Mouse (Mus musculus) lung, embryonic 16.5 days (tissue): ENCODE measurements at regions not wholly inside any gene's neighbourhood (a gene's known extent, or its start where the extent isn't known, plus 50 kb on each side); places are given as distances from the start of the nearest gene placed in this dataset.

Experiments used
- ATAC-seq: fragments of 200-750 bp; cut with Nextera tagmentation; 2 replicates; pipeline ENCODE4 v1.8.0; 2017; ENCODE audit warnings: low read depth, mild to moderate bottlenecking, moderate library complexity
- H3K27ac ChIP-seq: fragments of 300-500 bp; sonication (generic); 2 replicates; pipeline ENCODE4 v1.5.1; 2014; ENCODE audit warnings: mild to moderate bottlenecking, control low read depth, low read length
- H3K27me3 ChIP-seq: fragments of 300-500 bp; sonication (generic); 2 replicates; pipeline ENCODE4 v1.6.1; 2014; ENCODE audit warnings: low read depth, low read length, mixed read lengths; ENCODE audit not compliant: control insufficient read depth, insufficient read depth
- H3K36me3 ChIP-seq: fragments of 300-500 bp; sonication (generic); 2 replicates; pipeline ENCODE4 v1.6.1; 2014; ENCODE audit warnings: low read length; ENCODE audit not compliant: control insufficient read depth, insufficient read depth
- H3K4me1 ChIP-seq: fragments of 300-500 bp; sonication (generic); replicated peaks from 2 replicates; pipeline ENCODE4 v1.6.1; 2014; ENCODE audit warnings: low read length, mixed read lengths; ENCODE audit not compliant: control insufficient read depth, insufficient read depth
- H3K4me2 ChIP-seq: fragments of 300-500 bp; sonication (generic); 2 replicates; pipeline ENCODE4 v1.6.1; 2014; ENCODE audit warnings: low read depth, low read length, control low read depth
- H3K4me3 ChIP-seq: fragments of 300-500 bp; sonication (generic); 2 replicates; pipeline ENCODE4 v1.5.1; 2014; ENCODE audit warnings: mild to moderate bottlenecking, low read length, control low read depth
- H3K9ac ChIP-seq: fragments of 300-500 bp; sonication (generic); 2 replicates; pipeline ENCODE4 v1.6.1; 2014; ENCODE audit warnings: low read length, control low read depth
- H3K9me3 ChIP-seq: fragments of 300-500 bp; sonication (generic); 2 replicates; pipeline ENCODE4 v1.6.1; 2016; ENCODE audit warnings: low read length; ENCODE audit not compliant: control insufficient read depth
- WGBS: fragments of 180-500 bp; shearing (Covaris S2); extraction: QIAGEN DNeasy Blood & Tissue Kit; methylation state at CpG from one replicate; pipeline ENCODE4 v1.1.7; 2014; 5-methylcytosine and 5-hydroxymethylcytosine counted together

DNA sequence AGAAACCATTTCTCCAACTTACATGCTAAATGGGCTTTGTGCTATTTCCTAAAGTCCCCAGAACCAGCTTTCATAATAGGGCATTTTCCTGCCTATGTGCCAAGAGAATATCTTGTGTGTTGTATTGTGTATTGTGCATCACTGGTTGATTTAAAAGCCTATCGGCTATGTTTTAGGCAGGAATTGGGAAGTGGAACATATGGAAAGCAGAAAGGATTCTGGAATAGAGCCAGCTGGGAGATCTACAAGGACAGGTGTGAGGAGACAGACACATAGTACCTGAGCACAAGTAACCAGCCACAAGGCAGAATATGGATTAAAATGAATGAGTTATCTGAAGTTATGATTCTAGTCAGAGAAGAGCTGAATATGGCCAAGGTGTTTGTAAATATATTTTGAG, 236.0 kb downstream of the 1190002N15Rik start:
- no peaks in the 10 kb centered on the region for H3K36me3 ChIP-seq
- WGBS = 91% methylated on average over 1 of the region's 1 CpGs
- H3K4me3 ChIP-seq = no peak overlapping the region
- H3K4me1 ChIP-seq = no peaks in the 10 kb centered on the region
- H3K27me3 ChIP-seq = no peaks in the 10 kb centered on the region
- H3K9me3 ChIP-seq = no peaks in the 10 kb centered on the region
- no peak overlapping the region for H3K9ac ChIP-seq
- no peak overlapping the region for H3K4me2 ChIP-seq
- ATAC-seq = no peak
- no peak overlapping the region for H3K27ac ChIP-seq

DNA sequence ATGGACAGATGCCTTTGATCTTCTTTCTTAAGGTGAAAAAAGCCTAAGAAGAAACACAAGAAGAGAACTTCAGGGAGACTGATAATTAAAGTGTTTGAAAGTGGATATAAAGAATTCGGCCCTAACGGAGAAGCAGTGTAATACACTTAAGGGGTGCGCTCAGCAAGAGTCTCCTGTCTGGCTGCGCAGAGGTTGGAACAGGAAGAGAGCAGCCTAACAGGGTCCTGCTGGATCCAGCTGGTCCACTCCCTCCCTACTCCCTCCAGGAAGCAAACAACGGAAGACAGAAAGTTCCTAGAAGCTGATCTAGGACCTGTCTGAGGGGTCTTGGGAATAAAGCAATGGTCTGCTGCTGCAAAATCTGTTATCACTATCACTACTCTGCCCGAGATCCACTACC, 242.4 kb downstream of the 1190002N15Rik start:
- no peaks in the 10 kb centered on the region for H3K36me3 ChIP-seq
- 17% methylated on average over 6 of the region's 6 CpGs for WGBS
- no peak overlapping the region for H3K9ac ChIP-seq
- no peaks in the 10 kb centered on the region for H3K27me3 ChIP-seq
- H3K4me3 ChIP-seq = no peak overlapping the region
- H3K4me2 ChIP-seq = no peak overlapping the region
- no peaks in the 10 kb centered on the region for H3K9me3 ChIP-seq
- no peak overlapping the region for H3K27ac ChIP-seq
- no peak for ATAC-seq
- 0 out of 2 replicates have a peak, but pooled peaks cover 3% of the 10 kb centered on the region for H3K4me1 ChIP-seq

DNA sequence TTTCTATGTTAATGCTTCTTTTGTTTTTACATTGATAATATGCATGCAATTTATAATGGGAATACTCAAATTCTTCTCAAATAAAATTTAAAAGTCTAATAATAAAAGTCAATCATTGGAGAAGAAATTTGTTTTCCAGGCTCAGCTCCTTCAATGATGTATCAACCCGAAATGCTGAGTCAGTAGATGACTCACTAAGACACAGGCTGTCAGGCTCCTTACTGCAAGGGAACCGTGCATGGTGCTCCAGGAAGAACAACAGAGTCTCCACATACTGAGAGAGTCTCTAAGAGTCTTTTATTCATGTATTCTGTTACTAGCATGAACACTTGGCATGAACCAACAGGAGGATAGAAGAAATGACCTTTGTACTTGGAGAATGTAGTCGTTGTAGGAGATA, 245.7 kb downstream of the 1190002N15Rik start:
- no peak for ATAC-seq
- Histone ChIP-seq H3K9me3 (no peaks in the 10 kb centered on the region), H3K27me3 (no peaks in the 10 kb centered on the region), H3K36me3 (no peaks in the 10 kb centered on the region), H3K4me3 (no peak overlapping the region), H3K4me1 (0 out of 2 replicates have a peak, but pooled peaks cover 3% of the 10 kb centered on the region), H3K27ac (no peak overlapping the region), H3K4me2 (no peak overlapping the region), H3K9ac (no peak overlapping the region)
- WGBS = 57% methylated on average over 3 of the region's 3 CpGs

DNA sequence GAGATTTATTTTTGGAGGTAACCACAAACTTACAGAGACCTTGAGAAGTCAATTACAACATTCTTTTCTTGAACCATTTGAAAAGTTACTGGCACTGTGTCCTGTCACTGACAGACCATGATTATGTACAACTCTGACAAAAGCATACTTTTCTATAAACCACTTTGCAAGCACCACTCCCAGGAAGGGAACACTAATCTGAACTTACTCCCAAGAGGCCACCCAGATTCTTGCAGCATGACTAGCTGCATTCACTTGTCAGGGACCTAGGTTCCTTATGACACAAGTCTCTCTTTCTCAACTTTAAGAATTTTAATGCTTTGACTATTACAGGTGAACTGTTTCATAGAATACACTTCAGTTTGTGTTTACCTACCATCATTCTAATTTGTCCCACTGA, 248.3 kb downstream of the 1190002N15Rik start:
- H3K27ac ChIP-seq = no peak overlapping the region
- ATAC-seq = no peak
- no peak overlapping the region for H3K4me3 ChIP-seq
- no peaks in the 10 kb centered on the region for H3K36me3 ChIP-seq
- H3K4me1 ChIP-seq = no peaks in the 10 kb centered on the region
- H3K9ac ChIP-seq = no peak overlapping the region
- no peak overlapping the region for H3K4me2 ChIP-seq
- H3K9me3 ChIP-seq = no peaks in the 10 kb centered on the region
- H3K27me3 ChIP-seq = no peaks in the 10 kb centered on the region

DNA sequence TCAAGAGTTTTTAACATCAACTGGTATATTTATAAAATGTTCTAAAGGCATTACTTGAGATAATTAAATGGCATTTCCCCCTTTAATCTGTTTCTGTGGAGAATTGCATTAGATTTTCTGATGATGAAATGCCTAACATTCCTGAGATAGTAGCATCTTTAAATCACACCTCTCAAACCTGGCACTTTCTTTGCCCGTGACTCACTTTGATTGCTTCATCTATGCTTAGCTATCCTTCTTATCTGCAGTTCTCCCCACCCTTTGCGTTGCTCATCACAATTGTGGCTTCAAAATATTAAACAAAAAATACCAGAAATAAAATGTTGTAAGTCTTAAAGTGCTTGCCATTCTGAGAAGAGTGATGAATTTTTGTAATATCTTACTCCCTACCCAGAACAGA, 250.3 kb downstream of the 1190002N15Rik start:
- Histone ChIP-seq H3K4me3 (no peak overlapping the region), H3K9ac (no peak overlapping the region), H3K9me3 (no peaks in the 10 kb centered on the region), H3K27ac (no peak overlapping the region), H3K4me2 (no peak overlapping the region), H3K36me3 (no peaks in the 10 kb centered on the region), H3K27me3 (no peaks in the 10 kb centered on the region), H3K4me1 (no peaks in the 10 kb centered on the region)
- 28% methylated on average over 2 of the region's 2 CpGs for WGBS
- ATAC-seq = no peak

DNA sequence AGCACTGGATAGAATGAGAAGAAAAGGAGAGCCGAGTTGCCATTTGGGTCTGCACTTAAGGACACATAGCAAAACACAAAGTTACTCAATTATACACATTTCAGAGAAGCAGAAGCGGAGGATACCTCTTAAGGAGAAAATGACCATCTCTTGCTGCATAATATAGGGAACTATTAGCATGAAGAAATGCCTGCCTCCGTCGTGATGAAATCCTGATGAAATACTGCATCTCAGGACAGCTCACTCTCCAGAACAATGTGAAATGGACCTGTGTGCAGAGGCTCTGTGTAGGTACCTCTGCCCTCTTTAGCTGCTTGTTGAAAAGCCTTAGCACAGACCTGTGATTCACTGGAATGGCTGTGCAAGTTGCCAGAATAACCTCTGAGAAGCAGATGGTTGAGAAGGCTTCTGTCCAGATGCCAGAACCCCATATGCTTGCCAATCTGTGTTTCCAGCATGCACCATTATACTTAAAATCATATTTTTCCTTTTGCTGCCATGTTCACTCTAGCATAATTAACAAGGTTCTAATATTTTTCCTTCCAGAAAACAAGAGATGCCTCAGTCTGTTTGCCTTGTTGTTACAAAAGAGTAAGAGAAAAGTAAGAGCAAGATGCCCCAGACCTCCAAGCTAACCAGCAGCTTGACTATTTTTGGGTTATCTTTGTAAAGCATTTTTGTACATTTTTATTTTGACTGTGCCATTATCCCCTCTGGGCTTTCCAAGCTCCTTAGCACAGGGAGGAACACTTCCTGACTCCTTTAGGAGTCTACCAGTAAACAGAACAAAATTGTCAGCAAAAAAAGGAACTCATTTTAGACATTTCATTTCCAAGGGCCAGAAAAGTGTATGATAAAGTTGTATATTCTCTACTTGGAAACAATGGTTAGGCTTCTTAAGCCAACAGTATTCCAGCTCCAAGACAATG, 259.0 kb downstream of the 1190002N15Rik start:
- Histone ChIP-seq H3K9ac (no peak overlapping the region), H3K27me3 (no peaks in the 10 kb centered on the region), H3K4me1 (no peaks in the 10 kb centered on the region), H3K36me3 (no peaks in the 10 kb centered on the region), H3K9me3 (no peaks in the 10 kb centered on the region), H3K4me2 (no peak overlapping the region), H3K27ac (no peak overlapping the region), H3K4me3 (no peak overlapping the region)
- ATAC-seq = no peak
- 71% methylated on average over 4 of the region's 4 CpGs for WGBS

DNA sequence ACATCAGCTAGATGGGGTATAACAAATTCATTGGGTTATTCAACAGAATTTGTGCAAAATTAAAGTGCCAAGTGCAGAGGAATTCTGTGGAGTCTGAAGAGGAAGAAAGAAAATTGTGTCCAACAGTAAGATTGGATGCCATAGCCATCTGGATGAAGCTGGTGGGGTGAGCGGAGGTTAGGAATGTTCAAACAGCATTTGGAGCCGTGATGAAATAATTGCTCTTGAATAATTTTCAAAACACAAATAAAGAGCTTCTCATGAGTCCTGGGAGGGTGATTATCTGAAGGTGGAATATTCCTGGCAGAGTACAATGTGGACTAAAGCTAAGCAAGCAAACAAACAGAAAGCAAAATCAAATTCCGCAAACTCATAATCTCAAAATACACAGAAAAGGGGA, 260.8 kb downstream of the 1190002N15Rik start:
- 69% methylated on average over 3 of the region's 3 CpGs for WGBS
- ATAC-seq = no peak

DNA sequence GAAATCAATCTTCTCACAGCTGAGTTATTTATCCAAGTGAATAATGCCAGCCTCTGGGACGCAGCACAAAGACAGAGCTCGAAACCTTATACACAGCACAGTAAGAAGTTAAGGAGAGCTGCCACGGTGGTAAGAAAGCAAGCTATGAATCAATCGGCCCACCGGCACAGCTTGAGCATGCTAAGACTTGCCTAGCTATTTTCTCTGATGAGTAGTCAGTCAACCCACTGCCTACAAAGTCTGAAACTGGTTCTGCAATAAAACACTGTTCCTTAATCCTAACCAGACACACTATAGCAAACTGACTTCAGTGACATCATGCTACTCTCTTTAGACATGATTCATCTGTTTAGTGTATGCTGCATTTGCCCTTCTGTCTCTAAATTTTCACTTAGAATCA, 268.7 kb downstream of the 1190002N15Rik start:
- H3K9me3 ChIP-seq = no peaks in the 10 kb centered on the region
- no peak overlapping the region for H3K4me3 ChIP-seq
- 82% methylated on average over 5 of the region's 5 CpGs for WGBS
- no peak overlapping the region for H3K9ac ChIP-seq
- ATAC-seq = no peak
- H3K4me2 ChIP-seq = no peak overlapping the region
- H3K36me3 ChIP-seq = no peaks in the 10 kb centered on the region
- no peaks in the 10 kb centered on the region for H3K4me1 ChIP-seq
- no peaks in the 10 kb centered on the region for H3K27me3 ChIP-seq
- no peak overlapping the region for H3K27ac ChIP-seq

More for the DNA sequence above, 260.8 kb downstream of the 1190002N15Rik start:
- no peak overlapping the region for H3K9ac ChIP-seq
- H3K4me3 ChIP-seq = no peak overlapping the region
- no peaks in the 10 kb centered on the region for H3K4me1 ChIP-seq
- no peak overlapping the region for H3K4me2 ChIP-seq
- H3K27ac ChIP-seq = no peak overlapping the region
- no peaks in the 10 kb centered on the region for H3K9me3 ChIP-seq
- H3K36me3 ChIP-seq = no peaks in the 10 kb centered on the region
- no peaks in the 10 kb centered on the region for H3K27me3 ChIP-seq

DNA sequence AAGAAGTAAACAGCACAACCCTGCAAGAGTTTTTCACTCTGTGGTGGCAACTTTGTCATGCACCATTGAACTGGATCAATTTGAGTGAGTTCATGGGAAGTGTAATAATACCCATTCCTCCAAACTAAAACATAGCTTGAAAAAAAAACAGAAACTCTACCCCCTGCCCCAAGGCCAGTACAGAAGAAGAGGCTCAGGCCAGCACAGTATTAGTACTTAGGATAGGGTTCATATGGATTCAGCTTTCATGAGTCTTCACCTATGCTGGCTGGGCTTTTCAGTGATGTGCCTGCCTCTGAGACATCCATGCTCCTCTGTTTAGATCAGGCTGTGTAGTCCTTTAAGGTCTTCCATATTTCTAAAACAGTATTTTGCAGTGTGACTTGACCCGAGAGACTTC, 270.6 kb downstream of the 1190002N15Rik start:
- no peaks in the 10 kb centered on the region for H3K9me3 ChIP-seq
- no peaks in the 10 kb centered on the region for H3K27me3 ChIP-seq
- H3K4me1 ChIP-seq = no peaks in the 10 kb centered on the region
- no peak overlapping the region for H3K4me2 ChIP-seq
- no peak overlapping the region for H3K4me3 ChIP-seq
- no peaks in the 10 kb centered on the region for H3K36me3 ChIP-seq
- H3K27ac ChIP-seq = no peak overlapping the region
- 79% methylated on average over 1 of the region's 1 CpGs for WGBS
- ATAC-seq = no peak
- no peak overlapping the region for H3K9ac ChIP-seq
